Mouse (Mus musculus): ENCODE measurements around the gene Cebpg. TPM values are rescaled to one million over a fixed set of nuclear protein-coding genes. Genes with fewer than 3 reads are reported as not detected.

Cebpg gene
- polyA plus RNA-seq, 1 experiment = 12.8 TPM

DNA sequence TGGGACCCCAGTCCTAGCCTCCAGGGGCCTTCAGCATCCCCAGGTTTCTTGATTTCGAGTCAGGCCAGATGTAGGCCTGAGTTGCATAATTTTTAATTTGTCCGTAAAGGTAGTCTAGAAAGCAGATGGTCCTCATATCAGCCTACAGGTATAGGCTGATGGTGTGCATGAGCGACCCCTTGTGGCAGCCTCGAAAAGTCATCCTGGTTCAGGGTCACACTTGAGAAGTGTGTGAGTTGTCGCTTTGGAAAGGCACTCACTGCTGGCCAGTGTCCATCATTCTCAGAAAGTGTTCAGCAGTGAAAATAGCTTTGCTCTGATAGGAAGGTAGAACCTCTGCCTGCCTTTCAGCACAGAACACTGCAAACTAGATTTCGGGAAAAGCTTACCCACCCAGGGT is 55.5 kb downstream of the Cebpg start:
- Histone ChIP-seq H3K4me3 (replicated peaks) (no peak overlapping the region), H3K27me3 (replicated peaks) (peaks cover 2% of the 10 kb centered on the region), H3K36me3 (replicated peaks; ENCODE audit: low read length) (no peaks in the 10 kb centered on the region), H3K4me1 (no peaks in the 10 kb centered on the region), H3K9me3 (no peaks in the 10 kb centered on the region)
- TF ChIP-seq GATA1 (IDR thresholded peaks at IDR 0.05; ENCODE audit: borderline replicate concordance, low read length) = no peak
- TF ChIP-seq FLI1 (IDR thresholded peaks at IDR 0.05; ENCODE audit: low read length) = no peak

Other genes starting within 250 kb of the Cebpg start
- 0.13 TPM in 1 of 2 replicates, not detected in the other for gene Chst8, start 243.9 kb downstream of the Cebpg start, polyA plus RNA-seq (2012; ENCODE audit: insufficient read depth, low replicate concordance)
- gene Pepd, start 144.2 kb downstream of the Cebpg start, polyA plus RNA-seq (2012; ENCODE audit: insufficient read depth, low replicate concordance) = 4.0 and 8.1 TPM in 2 replicates
- 43.6 and 55.1 TPM in 2 replicates for gene Cebpa, start 62.7 kb upstream of the Cebpg start, polyA plus RNA-seq (2012; ENCODE audit: insufficient read depth, low replicate concordance)
- not detected in 2 replicates for gene Slc7a10, start 129.8 kb upstream of the Cebpg start, polyA plus RNA-seq (2012; ENCODE audit: insufficient read depth, low replicate concordance)
- not detected in 2 replicates for gene Lrp3, start 158.9 kb upstream of the Cebpg start, polyA plus RNA-seq (2012; ENCODE audit: insufficient read depth, low replicate concordance)